Mouse (Mus musculus) embryonic facial prominence, embryonic 12.5 days (tissue): Measurements from ENCODE around the gene Pawr. TPM values are rescaled to one million over a fixed set of nuclear protein-coding genes. Genes with fewer than 3 reads are reported as not detected.
A peak's percentile ranks its signal among the peaks of the same experiment; 100 is the strongest.
"Not testable (repeated sequence)": the region's sequence is repeated elsewhere in the genome, so short reads cannot be mapped to it uniquely, and the experiment has no call there.

Experiments used
- ATAC-seq: fragments of 200-750 bp; cut with Nextera tagmentation; 2 replicates; pipeline ENCODE4 v1.8.0; 2017; ENCODE audit not compliant: insufficient number of reproducible peaks, insufficient read depth, low FRiP score, low TSS enrichment
- H3K27ac ChIP-seq: fragments of 300-500 bp; sonication (generic); 2 replicates; pipeline ENCODE4 v1.5.1; 2016; ENCODE audit warnings: mild to moderate bottlenecking
- H3K27me3 ChIP-seq: fragments of 300-500 bp; sonication (generic); 2 replicates; pipeline ENCODE4 v1.6.1; 2016; ENCODE audit warnings: mild to moderate bottlenecking, moderate library complexity
- H3K36me3 ChIP-seq: fragments of 300-500 bp; sonication (generic); 2 replicates; pipeline ENCODE4 v1.6.1; 2016; ENCODE audit warnings: mild to moderate bottlenecking
- H3K4me1 ChIP-seq: fragments of 300-500 bp; sonication (generic); 2 replicates; pipeline ENCODE4 v1.6.1; 2016
- H3K4me2 ChIP-seq: fragments of 300-500 bp; sonication (generic); replicated peaks from 2 replicates; pipeline ENCODE4 v1.6.1; 2016; ENCODE audit warnings: mild to moderate bottlenecking, moderate library complexity
- H3K4me3 ChIP-seq: fragments of 300-500 bp; sonication (generic); 2 replicates; pipeline ENCODE4 v1.5.1; 2016; ENCODE audit warnings: mild to moderate bottlenecking
- H3K9ac ChIP-seq: fragments of 300-500 bp; sonication (generic); 2 replicates; pipeline ENCODE4 v1.6.1; 2016; ENCODE audit warnings: mild to moderate bottlenecking, moderate library complexity
- H3K9me3 ChIP-seq: fragments of 300-500 bp; sonication (generic); 2 replicates; pipeline ENCODE4 v1.6.1; 2016; ENCODE audit warnings: mild to moderate bottlenecking, moderate library complexity
- WGBS: fragments of 180-500 bp; shearing (Covaris S2); methylation state at CpG from one replicate; pipeline ENCODE4 v1.1.7; 2016; 5-methylcytosine and 5-hydroxymethylcytosine counted together
- polyA plus RNA-seq: library from polyadenylated mRNA; unstranded; fragments of >200 nt; fragmentation: Nextera tagmentation; extraction: Ambion mirVana; gene quantifications from 2 replicates; pipeline ENCODE4 v1.2.1, GENCODE M21; 2016

Gene Pawr
- polyA plus RNA-seq, 1 experiment from 2014 or later = 9.2 TPM

GRCm38 (mm10) chr10:108339118-108339517, 7.2 kb downstream of the Pawr start:
- H3K4me3 ChIP-seq = no peak overlapping the region
- no peaks in the 10 kb centered on the region for H3K9me3 ChIP-seq
- no peaks in the 10 kb centered on the region for H3K36me3 ChIP-seq
- H3K27me3 ChIP-seq = no peaks in the 10 kb centered on the region
- no peaks in the 10 kb centered on the region for H3K4me1 ChIP-seq
- 76% methylated on average over 5 of the region's 5 CpGs for WGBS
- no peak overlapping the region for H3K27ac ChIP-seq
- no peak for ATAC-seq
- no peak overlapping the region for H3K4me2 ChIP-seq
- no peak overlapping the region for H3K9ac ChIP-seq

GRCm38 (mm10) chr10:108339872-108340271, 8.0 kb downstream of the Pawr start:
- H3K9ac ChIP-seq = no peak overlapping the region
- WGBS = 72% methylated on average over 4 of the region's 4 CpGs

GRCm38 (mm10) chr10:108343734-108344133, 11.8 kb downstream of the Pawr start:
- H3K36me3 ChIP-seq = no peaks in the 10 kb centered on the region
- no peak overlapping the region for H3K9ac ChIP-seq
- H3K4me2 ChIP-seq = no peak overlapping the region
- H3K4me1 ChIP-seq = no peaks in the 10 kb centered on the region
- no peak for ATAC-seq
- H3K27ac ChIP-seq = no peak overlapping the region
- no peaks in the 10 kb centered on the region for H3K27me3 ChIP-seq
- no peaks in the 10 kb centered on the region for H3K9me3 ChIP-seq
- H3K4me3 ChIP-seq = no peak overlapping the region

More at GRCm38 (mm10) chr10:108339872-108340271, 8.0 kb downstream of the Pawr start:
- H3K36me3 ChIP-seq = no peaks in the 10 kb centered on the region
- no peak overlapping the region for H3K27ac ChIP-seq
- no peak for ATAC-seq
- no peaks in the 10 kb centered on the region for H3K9me3 ChIP-seq
- H3K4me2 ChIP-seq = no peak overlapping the region
- H3K4me1 ChIP-seq = no peaks in the 10 kb centered on the region
- H3K4me3 ChIP-seq = no peak overlapping the region
- no peaks in the 10 kb centered on the region for H3K27me3 ChIP-seq

- Histone ChIP-seq H3K36me3 (no peaks in the 10 kb centered on the region), H3K4me3 (no peak overlapping the region), H3K27ac (no peak overlapping the region), H3K9me3 (no peaks in the 10 kb centered on the region), H3K27me3 (no peaks in the 10 kb centered on the region), H3K9ac (no peak overlapping the region), H3K4me1 (no peaks in the 10 kb centered on the region), H3K4me2 (no peak overlapping the region)
- no peak for ATAC-seq
- 91% methylated on average over 9 of the region's 9 CpGs for WGBS
Observed at GRCm38 (mm10) chr10:108345123-108345522, 13.2 kb downstream of the Pawr start.

GRCm38 (mm10) chr10:108346301-108346700, 14.4 kb downstream of the Pawr start:
- ATAC-seq = not testable (repeated sequence)
- WGBS = 90% methylated on average over 4 of the region's 4 CpGs

GRCm38 (mm10) chr10:108350125-108351070, 18.5 kb downstream of the Pawr start:
- no peaks in the 10 kb centered on the region for H3K27me3 ChIP-seq
- H3K27ac ChIP-seq = no peak overlapping the region
- H3K4me3 ChIP-seq = no peak overlapping the region
- WGBS = 86% methylated on average over 9 of the region's 9 CpGs
- ATAC-seq = no peak
- no peak overlapping the region for H3K4me2 ChIP-seq
- H3K9me3 ChIP-seq = no peaks in the 10 kb centered on the region
- no peak overlapping the region for H3K9ac ChIP-seq
- no peaks in the 10 kb centered on the region for H3K36me3 ChIP-seq
- no peaks in the 10 kb centered on the region for H3K4me1 ChIP-seq

More at GRCm38 (mm10) chr10:108346301-108346700, 14.4 kb downstream of the Pawr start:
- H3K4me1 ChIP-seq, H3K36me3 ChIP-seq, H3K27me3 ChIP-seq, H3K4me3 ChIP-seq, H3K9me3 ChIP-seq, H3K9ac ChIP-seq, H3K4me2 ChIP-seq, H3K27ac ChIP-seq: not testable (repeated sequence)

- H3K4me1 ChIP-seq = no peaks in the 10 kb centered on the region
- no peaks in the 10 kb centered on the region for H3K9me3 ChIP-seq
- H3K4me3 ChIP-seq = no peak overlapping the region
- H3K27me3 ChIP-seq = no peaks in the 10 kb centered on the region
- WGBS = 84% methylated on average over 10 of the region's 10 CpGs
- no peak overlapping the region for H3K4me2 ChIP-seq
- H3K9ac ChIP-seq = no peak overlapping the region
- H3K27ac ChIP-seq = no peak overlapping the region
- H3K36me3 ChIP-seq = no peaks in the 10 kb centered on the region
- ATAC-seq = no peak
Observed at GRCm38 (mm10) chr10:108352944-108353343, 21.0 kb downstream of the Pawr start.

- no peak for ATAC-seq
- Histone ChIP-seq H3K9me3 (no peaks in the 10 kb centered on the region), H3K27ac (no peak overlapping the region), H3K27me3 (no peaks in the 10 kb centered on the region), H3K4me1 (no peaks in the 10 kb centered on the region), H3K4me3 (no peak overlapping the region), H3K9ac (no peak overlapping the region), H3K36me3 (no peaks in the 10 kb centered on the region), H3K4me2 (no peak overlapping the region)
- 31% methylated on average over 10 of the region's 10 CpGs for WGBS
Observed at GRCm38 (mm10) chr10:108354726-108355391, 22.9 kb downstream of the Pawr start.

- no peak overlapping the region for H3K27ac ChIP-seq
- no peak overlapping the region for H3K4me2 ChIP-seq
- H3K36me3 ChIP-seq = no peaks in the 10 kb centered on the region
- H3K9ac ChIP-seq = no peak overlapping the region
- H3K4me3 ChIP-seq = no peak overlapping the region
- no peaks in the 10 kb centered on the region for H3K27me3 ChIP-seq
- H3K9me3 ChIP-seq = no peaks in the 10 kb centered on the region
- WGBS = 90% methylated on average over 3 of the region's 3 CpGs
- H3K4me1 ChIP-seq = no peaks in the 10 kb centered on the region
- ATAC-seq = no peak
Observed at GRCm38 (mm10) chr10:108355392-108355775, 23.5 kb downstream of the Pawr start.

GRCm38 (mm10) chr10:108356601-108357187, 24.8 kb downstream of the Pawr start:
- Histone ChIP-seq H3K9me3 (no peaks in the 10 kb centered on the region), H3K27me3 (no peaks in the 10 kb centered on the region), H3K9ac (no peak overlapping the region), H3K27ac (no peak overlapping the region), H3K4me3 (no peak overlapping the region), H3K4me1 (0 out of 2 replicates have a peak, but pooled peaks cover 1% of the 10 kb centered on the region), H3K4me2 (no peak overlapping the region), H3K36me3 (no peaks in the 10 kb centered on the region)
- WGBS = 96% methylated on average over 12 of the region's 12 CpGs
- 0 out of 2 replicates have a peak, but pooled peaks have one; percentile 72 for ATAC-seq

GRCm38 (mm10) chr10:108359974-108360373, 28.1 kb downstream of the Pawr start:
- Histone ChIP-seq H3K4me1 (0 out of 2 replicates have a peak, but pooled peaks cover 6% of the 10 kb centered on the region), H3K27me3 (no peaks in the 10 kb centered on the region), H3K9me3 (no peaks in the 10 kb centered on the region), H3K4me3 (no peak overlapping the region), H3K4me2 (no peak overlapping the region), H3K36me3 (no peaks in the 10 kb centered on the region), H3K27ac (no peak overlapping the region), H3K9ac (no peak overlapping the region)
- no peak for ATAC-seq
- 91% methylated on average over 16 of the region's 16 CpGs for whole genome bisulfite sequencing
